ENCODE assay signal across 9 mouse cellular contexts in genomic region chr11:79919685-79920504, GRCm38 (mm10). TPM values are rescaled to one million over a fixed set of nuclear protein-coding genes. Genes with fewer than 3 reads are reported as not detected.
DNase-seq lines count a peak whose midpoint lies in the region; ATAC-seq and TF ChIP-seq lines count a peak whose summit lies in the region.
"Had no signal": no experiment of that assay in that cellular context is flagged by ENCODE, and none has a peak within 500 bp of the region (broad histone marks: within the 10 kb centered on the region; RNA-seq: fewer than 3 reads in every experiment).

No protein-coding gene starts in this region.

- TF ChIP-seq POLR2A in liver, adult 2 months (IDR thresholded peaks at IDR 0.05; ENCODE audit: extremely low read depth, insufficient read depth, low read length) = no peak
- no peak for TF ChIP-seq POLR2A in testis, adult 2 months (IDR thresholded peaks at IDR 0.05; ENCODE audit: control insufficient read depth, low read depth, low read length)

- TF ChIP-seq CTCF in C2C12 (IDR thresholded peaks at IDR 0.05; ENCODE audit: control insufficient read depth, insufficient read depth, insufficient read length) = peak; percentile 69
- peak; percentile 97 for TF ChIP-seq CTCF in kidney, postnatal 0 days (IDR thresholded peaks at IDR 0.05; ENCODE audit: low read depth)
- peak; percentile 87 for TF ChIP-seq CTCF in liver, adult 2 months (IDR thresholded peaks at IDR 0.05; ENCODE audit: low read depth, low read length)
- peak; percentile 81; the same call in 1 of the 2 replicates for TF ChIP-seq CTCF in testis, adult 2 months (IDR thresholded peaks at IDR 0.05; ENCODE audit: control insufficient read depth, insufficient read depth, insufficient replicate concordance, low read depth, low read length)

- H3K4me1 ChIP-seq in embryonic facial prominence, embryonic 12.5 days = no peaks in the 10 kb centered on the region
- no peaks in the 10 kb centered on the region for H3K4me1 ChIP-seq in kidney, postnatal 0 days (replicated peaks; ENCODE audit: insufficient read depth, low read length)
- H3K4me1 ChIP-seq in liver, adult 2 months (ENCODE audit: control insufficient read depth, insufficient read depth, low read length) = no peaks in the 10 kb centered on the region
- no peaks in the 10 kb centered on the region for H3K4me1 ChIP-seq in neural tube, embryonic 14.5 days (ENCODE audit: control insufficient read depth, insufficient read depth, low read length)
- no peaks in the 10 kb centered on the region for H3K4me1 ChIP-seq in testis, adult 2 months (ENCODE audit: control insufficient read depth, insufficient read depth, low read length)

- no peak overlapping the region for H3K9ac ChIP-seq in embryonic facial prominence, embryonic 12.5 days
- H3K9ac ChIP-seq in kidney, postnatal 0 days (ENCODE audit: low read depth, low read length) = no peak overlapping the region
- no peak overlapping the region for H3K9ac ChIP-seq in liver, adult 2 months (ENCODE audit: low read depth, low read length)
- no peak overlapping the region for H3K9ac ChIP-seq in neural tube, embryonic 14.5 days (replicated peaks; ENCODE audit: low read depth, low read length)
- H3K9ac ChIP-seq: liver, embryonic 15.5 days had no signal

- no peak overlapping the region for H3ac ChIP-seq in C2C12 (ENCODE audit: control insufficient read depth, insufficient read length, low read depth)

- no peaks in the 10 kb centered on the region for H3K9me3 ChIP-seq in embryonic facial prominence, embryonic 12.5 days
- H3K9me3 ChIP-seq in kidney, postnatal 0 days (replicated peaks; ENCODE audit: low read length) = no peaks in the 10 kb centered on the region
- no peaks in the 10 kb centered on the region for H3K9me3 ChIP-seq in neural tube, embryonic 14.5 days (ENCODE audit: control insufficient read depth, low read length)
- H3K9me3 ChIP-seq: liver, embryonic 15.5 days had no signal

- 0 out of 2 replicates have a peak overlapping the region, but pooled peaks have one; percentile 19 for H3K27ac ChIP-seq in embryonic facial prominence, embryonic 12.5 days
- no peak overlapping the region for H3K27ac ChIP-seq in kidney, postnatal 0 days
- H3K27ac ChIP-seq in liver, adult 2 months (replicated peaks; ENCODE audit: insufficient read depth, low read depth, low read length) = no peak overlapping the region
- H3K27ac ChIP-seq in neural tube, embryonic 14.5 days (ENCODE audit: low read depth, low read length) = no peak overlapping the region
- H3K27ac ChIP-seq in testis, adult 2 months (ENCODE audit: control insufficient read depth, insufficient read depth, low read depth, low read length) = no peak overlapping the region
- H3K27ac ChIP-seq: liver, embryonic 15.5 days had no signal

- ATAC-seq in embryonic facial prominence, embryonic 12.5 days (ENCODE audit: insufficient number of reproducible peaks, insufficient read depth, low FRiP score, low TSS enrichment) = no peak
- ATAC-seq in kidney, postnatal 0 days (replicated peaks; ENCODE audit: low FRiP score, low read depth) = peak; percentile 63
- peak; percentile 54; the same call in 1 of the 2 replicates for ATAC-seq in neural tube, embryonic 14.5 days (ENCODE audit: low read depth)

- H3K27me3 ChIP-seq in C2C12 (ENCODE audit: control insufficient read depth, insufficient read depth, insufficient read length) = no peaks in the 10 kb centered on the region
- no peaks in the 10 kb centered on the region for H3K27me3 ChIP-seq in embryonic facial prominence, embryonic 12.5 days
- H3K27me3 ChIP-seq in kidney, postnatal 0 days (ENCODE audit: insufficient read depth, low read length) = no peaks in the 10 kb centered on the region
- no peaks in the 10 kb centered on the region for H3K27me3 ChIP-seq in liver, adult 2 months (ENCODE audit: control insufficient read depth, insufficient read depth, low read length)
- no peaks in the 10 kb centered on the region for H3K27me3 ChIP-seq in neural tube, embryonic 14.5 days (ENCODE audit: control insufficient read depth, insufficient read depth, low read length)
- no peaks in the 10 kb centered on the region for H3K27me3 ChIP-seq in testis, adult 2 months (ENCODE audit: control insufficient read depth, insufficient read depth, low read length)
- H3K27me3 ChIP-seq: liver, embryonic 15.5 days had no signal

- 18% methylated on average over 13 of the region's 13 CpGs for WGBS in embryonic facial prominence, embryonic 12.5 days
- 13% methylated on average over 13 of the region's 13 CpGs for WGBS in kidney, postnatal 0 days
- 14% methylated on average over 13 of the region's 13 CpGs for WGBS in liver, adult 2 months
- 26% methylated on average over 13 of the region's 13 CpGs for WGBS in neural tube, embryonic 14.5 days

- 0 out of 2 replicates have a peak overlapping the region, but pooled peaks have one; percentile 9 for H3K4me2 ChIP-seq in embryonic facial prominence, embryonic 12.5 days (replicated peaks)
- H3K4me2 ChIP-seq in kidney, postnatal 0 days (ENCODE audit: low read length) = 0 out of 2 replicates have a peak overlapping the region, but pooled peaks have one; percentile 3
- H3K4me2 ChIP-seq in neural tube, embryonic 14.5 days (ENCODE audit: low read depth, low read length) = no peak overlapping the region
- H3K4me2 ChIP-seq: liver, embryonic 15.5 days had no signal

- no peaks in the 10 kb centered on the region for H3K79me3 ChIP-seq in C2C12 (ENCODE audit: low read depth)

- no peaks in the 10 kb centered on the region for H3K79me2 ChIP-seq in C2C12 (ENCODE audit: control insufficient read depth, insufficient read depth)
- no peaks in the 10 kb centered on the region for H3K79me2 ChIP-seq in liver, adult 2 months (ENCODE audit: control insufficient read depth, insufficient read depth, low read length)

- no peaks in the 10 kb centered on the region for H3K36me3 ChIP-seq in C2C12 (ENCODE audit: control insufficient read depth, insufficient read depth)
- H3K36me3 ChIP-seq in embryonic facial prominence, embryonic 12.5 days = no peaks in the 10 kb centered on the region
- H3K36me3 ChIP-seq in kidney, postnatal 0 days (ENCODE audit: insufficient read depth, low read length) = no peaks in the 10 kb centered on the region
- H3K36me3 ChIP-seq in liver, adult 2 months (ENCODE audit: control insufficient read depth, insufficient read depth, low read length) = no peaks in the 10 kb centered on the region
- no peaks in the 10 kb centered on the region for H3K36me3 ChIP-seq in neural tube, embryonic 14.5 days (ENCODE audit: control insufficient read depth, insufficient read depth, low read length)
- H3K36me3 ChIP-seq in testis, adult 2 months (ENCODE audit: control insufficient read depth, insufficient read depth, low read length) = no peaks in the 10 kb centered on the region
- H3K36me3 ChIP-seq: liver, embryonic 15.5 days had no signal

- no peak overlapping the region for H3K4me3 ChIP-seq in C2C12 (ENCODE audit: insufficient read depth, poor library complexity, severe bottlenecking)
- no peak overlapping the region for H3K4me3 ChIP-seq in embryonic facial prominence, embryonic 12.5 days
- no peak overlapping the region for H3K4me3 ChIP-seq in kidney, postnatal 0 days (replicated peaks; ENCODE audit: low read depth, low read length)
- H3K4me3 ChIP-seq in liver, adult 2 months (ENCODE audit: insufficient read depth, low read depth, low read length) = no peak overlapping the region
- no peak overlapping the region for H3K4me3 ChIP-seq in neural tube, embryonic 14.5 days (ENCODE audit: low read depth, low read length)
- H3K4me3 ChIP-seq in testis, adult 2 months (ENCODE audit: control insufficient read depth, low read depth, low read length) = no peak overlapping the region
- H3K4me3 ChIP-seq: liver, embryonic 15.5 days had no signal

- DNase-seq in adrenal gland, postnatal 25 days = peak; percentile 80
- peak; percentile 54 to 79 for DNase-seq in heart, adult 9 months (ENCODE audit: low spot score in 2 of 2)
- DNase-seq in kidney, postnatal 0 days (ENCODE audit: low spot score) = peak; percentile 95
- peak; percentile 65 for DNase-seq in liver, adult 2 months (ENCODE audit: extremely low read depth, low read depth, low spot score)

TF ChIP-seq in C2C12, 6 proteins besides CTCF, POLR2A, EP300 and RAD21:
- no peak for TF ChIP-seq MYOD1 (IDR thresholded peaks at IDR 0.05; ENCODE audit: control insufficient read depth, insufficient read length, low read depth)
- no peak for TF ChIP-seq USF1 (IDR thresholded peaks at IDR 0.05; ENCODE audit: low read depth)
- no peak for TF ChIP-seq MAX (IDR thresholded peaks at IDR 0.05)
- no peak for TF ChIP-seq CEBPB (IDR thresholded peaks at IDR 0.05; ENCODE audit: low read depth)
- TF ChIP-seq MYOG (IDR thresholded peaks at IDR 0.05; ENCODE audit: control insufficient read depth, extremely low read depth, insufficient read length) = no peak
- no peak for TF ChIP-seq FOSL1 (IDR thresholded peaks at IDR 0.05; ENCODE audit: insufficient read depth, low read length, poor library complexity, severe bottlenecking)

RNA-seq across cellular contexts. Expression of gene Utp6, which starts 42.3 kb away (rescaled TPM):
- 23.5 TPM for polyA plus RNA-seq in C2C12 (2012; fragmentation: generic; extraction: Trizol)
- total RNA-seq in adrenal gland, postnatal 25 days (2021) = 39.3 and 45.0 TPM in 2 replicates
- polyA plus RNA-seq in embryonic facial prominence, embryonic 12.5 days (2016; fragmentation: Nextera tagmentation; extraction: Ambion mirVana) = 64.7 and 69.8 TPM in 2 replicates
- 33.1 and 34.7 TPM in 2 replicates for polyA plus RNA-seq in kidney, postnatal 0 days (2015; fragmentation: Nextera tagmentation; extraction: Ambion mirVana)
- total RNA-seq in liver, adult 2 months (2014; rRNA removed) = 21.5 and 26.6 TPM in 2 replicates
- polyA plus RNA-seq in liver, adult 2 months (2012; rRNA removed) = 4.2 and 5.2 TPM in 2 replicates
- polyA plus RNA-seq in neural tube, embryonic 14.5 days (2014; fragmentation: Nextera tagmentation; extraction: Ambion mirVana) = 42.8 and 55.6 TPM in 2 replicates
- 2.2 and 2.7 TPM in 2 replicates for polyA plus RNA-seq in testis, adult 2 months (2012; rRNA removed)
